Mouse (Mus musculus) central nervous system, embryonic 14 days (tissue): ENCODE data around the gene 4933430I17Rik. TPM values are rescaled to one million over a fixed set of nuclear protein-coding genes. Genes with fewer than 3 reads are reported as not detected.

ENCODE experiments used
- polyA plus RNA-seq: library from polyadenylated mRNA; depleted of rRNA; stranded (reverse); fragments of >200 nt; gene quantifications from 2 replicates; pipeline ENCODE4 v1.2.3, GENCODE M21; 2012; rRNA removed

4933430I17Rik gene
- 1.1 TPM in 2 replicates for polyA plus RNA-seq

DNA sequence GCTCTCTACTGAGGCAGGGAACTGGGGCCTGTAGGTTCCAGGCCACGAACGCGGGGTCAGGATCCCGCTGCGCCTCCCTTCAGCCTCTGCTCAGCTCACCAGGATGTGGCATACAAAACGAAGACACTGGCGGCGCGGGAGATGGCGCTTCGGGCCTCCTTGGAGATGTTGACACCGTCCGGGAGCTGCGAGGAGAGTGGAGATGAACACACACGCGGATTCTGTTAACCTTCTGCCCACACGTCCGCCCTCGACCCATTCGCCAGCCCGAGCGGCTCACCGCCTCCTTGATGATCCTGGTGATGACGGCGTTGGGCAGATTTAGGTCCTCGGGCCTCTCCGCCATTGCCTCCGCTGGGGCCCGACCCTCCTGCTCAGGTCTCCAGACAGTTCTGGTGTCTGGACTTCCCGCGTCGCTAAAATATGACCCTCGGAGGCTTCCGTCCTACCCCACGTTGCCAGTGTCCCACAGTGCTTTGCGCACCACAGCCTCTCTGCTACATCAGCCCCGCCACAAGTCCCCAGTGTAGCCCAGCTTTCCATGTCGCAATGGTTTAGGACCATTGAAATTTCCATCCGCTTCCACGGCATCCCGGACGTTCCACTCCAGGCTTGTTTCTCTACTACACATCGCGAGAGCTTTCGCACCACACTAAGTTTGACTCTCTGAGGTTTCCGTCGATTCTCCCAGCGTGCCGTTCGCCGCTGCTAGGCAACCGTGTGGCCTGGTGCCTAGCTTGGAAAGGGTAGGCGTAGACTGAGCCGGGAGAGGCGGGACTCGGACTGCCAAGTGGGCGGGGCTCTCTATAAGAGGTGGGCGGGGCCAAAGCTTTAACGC, at the start of gene 4933430I17Rik, which contains the start of gene Pole3:
4933430I17Rik (plus strand) TSS at position 719 of the 838 bp plus-strand sequence.
Pole3 (minus strand) TSS at position 418 of the 838 bp plus-strand sequence.

DNA sequence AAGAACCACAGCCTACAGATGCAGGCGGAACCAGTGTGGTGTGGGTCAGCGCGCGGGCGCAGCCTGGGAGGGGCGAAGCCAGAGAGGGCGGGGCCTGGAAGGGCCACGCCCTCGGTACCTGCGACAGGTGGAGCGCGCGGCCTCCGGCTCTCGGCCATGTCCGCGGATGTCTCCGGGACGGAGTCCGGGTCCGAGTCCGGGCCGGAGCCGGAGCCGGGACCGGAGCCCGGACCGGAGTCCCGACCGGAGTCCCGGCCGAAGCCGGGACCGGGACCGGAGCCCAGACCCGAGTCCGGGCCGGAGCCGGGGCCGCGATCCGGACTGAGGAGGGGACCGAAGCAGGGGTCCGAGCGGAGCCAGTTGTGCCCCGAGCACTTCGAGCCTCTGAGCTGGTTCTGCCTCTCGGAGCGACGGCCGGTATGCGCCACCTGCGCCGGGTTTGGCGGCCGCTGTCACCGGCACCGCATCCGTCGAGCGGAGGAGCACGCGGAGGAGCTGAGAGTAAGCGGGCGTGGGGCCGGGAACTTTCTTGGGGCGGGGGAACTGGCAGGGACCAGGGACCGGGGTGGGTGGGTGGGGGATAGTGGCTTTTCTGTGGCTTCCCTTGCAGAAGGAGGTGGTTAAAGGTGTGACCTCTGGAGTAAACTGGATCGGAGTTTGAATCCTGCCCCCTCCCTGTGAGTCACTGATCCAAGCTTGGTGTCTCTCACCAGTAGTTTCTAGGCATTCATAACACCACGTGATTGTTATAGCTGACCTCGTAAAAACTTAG, 45.0 kb upstream of the 4933430I17Rik start, which contains the start of gene Bspry:
Bspry (plus strand) TSS at position 117 of the 772 bp plus-strand sequence.

GRCm38 (mm10) chr4:62503374-62503970, 21.7 kb upstream of the 4933430I17Rik start, which contains the start of gene Hdhd3:
TSS of gene Hdhd3 (minus strand) at chr4:62503467.

GRCm38 (mm10) chr4:62519849-62520233, 5.3 kb upstream of the 4933430I17Rik start, which contains the start of gene Alad:
TSS of gene Alad (minus strand) at chr4:62519918.

GRCm38 (mm10) chr4:62559797-62560329, 34.7 kb downstream of the 4933430I17Rik start, which contains the start of gene Rgs3:
TSS of gene Rgs3 (plus strand) at chr4:62559847.

Other genes with a start within 250 kb of the 4933430I17Rik start
- gene Fkbp15, start 164.8 kb upstream of the 4933430I17Rik start, polyA plus RNA-seq, result 22.2 and 23.2 TPM in 2 replicates
- gene Slc31a1, start 164.6 kb upstream of the 4933430I17Rik start, polyA plus RNA-seq, result 28.3 and 30.0 TPM in 2 replicates
- gene Cdc26, start 116.7 kb upstream of the 4933430I17Rik start, polyA plus RNA-seq, result 104 and 108 TPM in 2 replicates
- 24.2 and 25.2 TPM in 2 replicates for gene Prpf4, start 116.6 kb upstream of the 4933430I17Rik start, polyA plus RNA-seq
- gene Rnf183, start 90.1 kb upstream of the 4933430I17Rik start, polyA plus RNA-seq, result 0.84 and 0.88 TPM in 2 replicates
- gene Wdr31, start 54.5 kb upstream of the 4933430I17Rik start, polyA plus RNA-seq, result 7.2 and 7.9 TPM in 2 replicates
- 0.39 and 1.6 TPM in 2 replicates for gene Bspry, start 45.3 kb upstream of the 4933430I17Rik start, polyA plus RNA-seq
- 5.9 and 6.4 TPM in 2 replicates for gene Hdhd3, start 21.9 kb upstream of the 4933430I17Rik start, polyA plus RNA-seq
- gene Alad, start 5.5 kb upstream of the 4933430I17Rik start, polyA plus RNA-seq, result 40.8 and 49.2 TPM in 2 replicates
- gene Pole3, start 301 bp upstream of the 4933430I17Rik start, polyA plus RNA-seq, result 49.2 and 57.0 TPM in 2 replicates
- 64.8 and 74.9 TPM in 2 replicates for gene Rgs3, start 34.5 kb downstream of the 4933430I17Rik start, polyA plus RNA-seq